Mouse (Mus musculus): ENCODE data around the gene 2900092C05Rik. TPM values are rescaled to one million over a fixed set of nuclear protein-coding genes. Genes with fewer than 3 reads are reported as not detected.

Gene 2900092C05Rik
- polyA plus RNA-seq (2015; fragmentation: Illumina TruSeq; extraction: RNeasy Lipid Tissue Mini Kit (QIAGEN cat#74804); ENCODE audit: low read depth, low replicate concordance) = not detected

DNA sequence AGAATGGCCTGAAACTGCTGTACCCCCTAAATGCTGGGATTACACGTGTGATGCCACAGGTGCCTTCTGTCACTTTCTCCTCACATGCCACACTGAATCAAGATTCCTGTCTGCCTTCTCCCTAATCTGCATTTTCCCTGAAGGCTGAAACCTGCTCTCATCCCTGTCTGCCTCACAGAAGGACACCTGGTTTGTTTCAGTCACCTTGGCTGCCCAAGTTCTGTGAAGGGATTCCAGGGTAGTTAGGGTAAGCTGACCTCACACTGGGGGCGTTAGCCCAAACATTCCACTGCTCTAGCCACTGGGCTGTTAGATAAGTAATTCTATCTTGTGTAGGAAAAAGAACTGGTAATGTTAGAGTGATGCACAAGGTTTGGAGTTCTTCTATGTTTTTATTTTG is at the start of gene 2900092C05Rik:
TSS of gene 2900092C05Rik (plus strand) at position 301 of the 400 bp plus-strand sequence.

DNA sequence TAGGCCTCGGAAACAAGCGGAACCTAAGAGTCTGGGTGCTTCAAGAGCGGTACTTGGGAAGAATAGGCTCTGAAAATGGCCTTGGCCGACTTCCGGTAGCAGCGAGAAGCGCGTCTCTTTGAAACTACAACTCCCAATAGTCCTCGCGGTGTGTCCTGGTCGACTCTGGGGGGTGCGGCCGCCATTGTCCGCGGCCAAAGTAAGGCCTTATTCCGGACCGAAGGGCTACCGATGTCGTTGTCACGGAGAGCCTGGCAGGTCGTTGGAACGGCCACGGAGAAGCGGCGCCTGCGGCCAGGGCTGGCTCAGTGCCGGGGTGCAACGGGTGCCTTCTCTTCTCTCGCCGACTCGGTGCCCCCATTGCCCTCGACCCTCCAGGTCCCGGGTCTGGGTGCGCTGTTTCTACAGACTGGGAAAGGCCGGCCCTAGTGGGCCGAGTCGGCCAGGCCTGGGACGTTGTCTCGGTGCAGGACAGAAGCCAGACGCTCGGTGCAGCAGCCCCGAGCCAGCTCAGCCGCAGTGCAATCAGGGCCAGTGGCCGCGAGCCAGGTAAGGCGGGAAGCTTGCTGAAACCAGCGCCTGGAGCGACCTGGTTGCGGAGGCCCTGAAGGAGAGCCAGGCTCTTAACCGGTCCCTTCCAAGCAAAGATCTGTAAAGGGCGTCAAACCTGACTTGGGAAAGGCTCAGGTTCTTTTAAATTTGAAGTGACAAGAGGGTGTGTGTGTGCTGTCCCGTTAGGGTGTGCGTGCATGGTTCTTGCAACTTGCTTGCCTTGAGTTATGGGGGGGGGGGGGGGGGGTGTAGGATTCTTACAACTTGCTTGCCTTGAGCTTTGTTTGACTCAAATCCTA is 33.9 kb upstream of the 2900092C05Rik start, which contains the start of gene Zfp606:
TSS of gene Zfp606 (plus strand) at position 136 of the 851 bp plus-strand sequence.

Other genes starting within 250 kb of the 2900092C05Rik start
- gene Vmn1r81, start 244.2 kb upstream of the 2900092C05Rik start, polyA plus RNA-seq (2015; fragmentation: Illumina TruSeq; extraction: RNeasy Lipid Tissue Mini Kit (QIAGEN cat#74804); ENCODE audit: low read depth, low replicate concordance) = not detected
- not detected for gene Vmn1r82, start 212.1 kb upstream of the 2900092C05Rik start, polyA plus RNA-seq (2015; fragmentation: Illumina TruSeq; extraction: RNeasy Lipid Tissue Mini Kit (QIAGEN cat#74804); ENCODE audit: low read depth, low replicate concordance)
- gene Vmn1r83, start 183.0 kb upstream of the 2900092C05Rik start, polyA plus RNA-seq (2015; fragmentation: Illumina TruSeq; extraction: RNeasy Lipid Tissue Mini Kit (QIAGEN cat#74804); ENCODE audit: low read depth, low replicate concordance) = not detected
- not detected for gene Vmn1r84, start 143.2 kb upstream of the 2900092C05Rik start, polyA plus RNA-seq (2015; fragmentation: Illumina TruSeq; extraction: RNeasy Lipid Tissue Mini Kit (QIAGEN cat#74804); ENCODE audit: low read depth, low replicate concordance)
- 4.1 TPM for gene Zfp551, start 89.8 kb upstream of the 2900092C05Rik start, polyA plus RNA-seq (2015; fragmentation: Illumina TruSeq; extraction: RNeasy Lipid Tissue Mini Kit (QIAGEN cat#74804); ENCODE audit: low read depth, low replicate concordance)
- 11.6 TPM for gene Zfp606, start 34.2 kb upstream of the 2900092C05Rik start, polyA plus RNA-seq (2015; fragmentation: Illumina TruSeq; extraction: RNeasy Lipid Tissue Mini Kit (QIAGEN cat#74804); ENCODE audit: low read depth, low replicate concordance)
- gene Vmn2r53, start 96.3 kb downstream of the 2900092C05Rik start, polyA plus RNA-seq (2015; fragmentation: Illumina TruSeq; extraction: RNeasy Lipid Tissue Mini Kit (QIAGEN cat#74804); ENCODE audit: low read depth, low replicate concordance) = not detected
- gene Vmn2r54, start 127.8 kb downstream of the 2900092C05Rik start, polyA plus RNA-seq (2015; fragmentation: Illumina TruSeq; extraction: RNeasy Lipid Tissue Mini Kit (QIAGEN cat#74804); ENCODE audit: low read depth, low replicate concordance) = not detected
- gene Vmn2r55, start 172.5 kb downstream of the 2900092C05Rik start, polyA plus RNA-seq (2015; fragmentation: Illumina TruSeq; extraction: RNeasy Lipid Tissue Mini Kit (QIAGEN cat#74804); ENCODE audit: low read depth, low replicate concordance) = not detected
- gene Vmn2r56, start 222.5 kb downstream of the 2900092C05Rik start, polyA plus RNA-seq (2015; fragmentation: Illumina TruSeq; extraction: RNeasy Lipid Tissue Mini Kit (QIAGEN cat#74804); ENCODE audit: low read depth, low replicate concordance) = not detected